13 mouse cellular contexts compared by ENCODE assay signal in genomic region chr11:49086858-49087361, GRCm38 (mm10). TPM values are rescaled to one million over a fixed set of nuclear protein-coding genes. Genes with fewer than 3 reads are reported as not detected.
A peak's percentile ranks its signal among the peaks of the same experiment; 100 is the strongest.
DNase-seq lines count a peak whose midpoint lies in the region; ATAC-seq and TF ChIP-seq lines count a peak whose summit lies in the region.
"Had no signal": no experiment of that assay in that cellular context is flagged by ENCODE, and none has a peak within 500 bp of the region (broad histone marks: within the 10 kb centered on the region; RNA-seq: fewer than 3 reads in every experiment).

No protein-coding gene starts in this region.

- no peak for TF ChIP-seq CTCF in hindbrain, postnatal 0 days (IDR thresholded peaks at IDR 0.05; ENCODE audit: low read depth)

- H3K27me3 ChIP-seq in lung, embryonic 16.5 days (ENCODE audit: control insufficient read depth, insufficient read depth, low read depth, low read length), result no peaks in the 10 kb centered on the region
- no peaks in the 10 kb centered on the region for H3K27me3 ChIP-seq in intestine, embryonic 16.5 days (replicated peaks; ENCODE audit: control insufficient read depth, insufficient read depth, low read length)
- no peaks in the 10 kb centered on the region for H3K27me3 ChIP-seq in splenic B cell, adult 2 months (ENCODE audit: control insufficient read depth, insufficient read depth, low read length, poor library complexity, severe bottlenecking)
- H3K27me3 ChIP-seq in hindbrain, postnatal 0 days (ENCODE audit: insufficient read depth, low read length), result no peaks in the 10 kb centered on the region
- H3K27me3 ChIP-seq: forebrain, embryonic 13.5 days had no signal

- no peak overlapping the region for H3K9ac ChIP-seq in lung, embryonic 16.5 days (ENCODE audit: low read length)
- H3K9ac ChIP-seq in intestine, embryonic 16.5 days (ENCODE audit: low read depth, low read length), result no peak overlapping the region
- no peak overlapping the region for H3K9ac ChIP-seq in hindbrain, postnatal 0 days (replicated peaks; ENCODE audit: low read length)
- H3K9ac ChIP-seq: forebrain, embryonic 13.5 days; hindbrain, embryonic 14.5 days had no signal

- WGBS in lung, embryonic 16.5 days, result 74% methylated on average over 6 of the region's 6 CpGs
- WGBS in intestine, embryonic 16.5 days, result 68% methylated on average over 6 of the region's 6 CpGs
- WGBS in hindbrain, postnatal 0 days, result 85% methylated on average over 6 of the region's 6 CpGs

- peak overlapping the region; percentile 2; the same call in 1 of the 2 replicates for H3K4me2 ChIP-seq in lung, embryonic 16.5 days (ENCODE audit: low read depth, low read length)
- peak overlapping the region; percentile 21; the same call in 1 of the 2 replicates for H3K4me2 ChIP-seq in intestine, embryonic 16.5 days (ENCODE audit: low read depth, low read length)
- no peak overlapping the region for H3K4me2 ChIP-seq in hindbrain, postnatal 0 days (ENCODE audit: low read depth, low read length)
- H3K4me2 ChIP-seq: forebrain, embryonic 13.5 days; hindbrain, embryonic 14.5 days had no signal

- H3K4me3 ChIP-seq in lung, embryonic 16.5 days (ENCODE audit: low read length), result no peak overlapping the region
- no peak overlapping the region for H3K4me3 ChIP-seq in intestine, embryonic 16.5 days (ENCODE audit: low read length)
- H3K4me3 ChIP-seq in hindbrain, postnatal 0 days (ENCODE audit: low read length), result no peak overlapping the region
- H3K4me3 ChIP-seq: forebrain, embryonic 13.5 days had no signal

- DNase-seq in lung, postnatal 4 days, result no peak
- DNase-seq in splenic B cell, adult 2 months (ENCODE audit: low read depth, low spot score), result peak; percentile 27
- no peak for DNase-seq in hindbrain, postnatal 0 days (ENCODE audit: low spot score)
- DNase-seq in urinary bladder, postnatal 25 days (ENCODE audit: low spot score), result no peak
- DNase-seq in gastrocnemius, postnatal 4 days (ENCODE audit: low spot score in 2 of 2), result no peak
- DNase-seq: cerebellum, adult 11 months had no signal

- H3K4me1 ChIP-seq in lung, embryonic 16.5 days (replicated peaks; ENCODE audit: control insufficient read depth, insufficient read depth, low read length), result peaks cover 9% of the 10 kb centered on the region
- H3K4me1 ChIP-seq in intestine, embryonic 16.5 days (ENCODE audit: control insufficient read depth, insufficient read depth, low read length), result peaks cover 16% of the 10 kb centered on the region
- H3K4me1 ChIP-seq in hindbrain, postnatal 0 days (ENCODE audit: insufficient read depth, low read length), result no peaks in the 10 kb centered on the region

- no peak for ATAC-seq in lung, embryonic 16.5 days (ENCODE audit: low read depth)
- peak; percentile 26 for ATAC-seq in activated CD4-positive, CD25-positive, alpha-beta regulatory T cell, adult 4 months
- ATAC-seq in intestine, embryonic 16.5 days, result no peak
- no peak for ATAC-seq in hindbrain, postnatal 0 days
- ATAC-seq: forebrain, embryonic 13.5 days had no signal

- no peaks in the 10 kb centered on the region for H3K36me3 ChIP-seq in lung, embryonic 16.5 days (ENCODE audit: control insufficient read depth, insufficient read depth, low read length)
- H3K36me3 ChIP-seq in intestine, embryonic 16.5 days (ENCODE audit: control insufficient read depth, insufficient read depth, low read length), result no peaks in the 10 kb centered on the region
- H3K36me3 ChIP-seq in splenic B cell, adult 2 months (ENCODE audit: control insufficient read depth, insufficient read depth, low read length, poor library complexity, severe bottlenecking), result peaks cover 2% of the 10 kb centered on the region; the same call in 1 of the 2 replicates
- no peaks in the 10 kb centered on the region for H3K36me3 ChIP-seq in hindbrain, postnatal 0 days (ENCODE audit: insufficient read depth, low read length)

- no peaks in the 10 kb centered on the region for H3K9me3 ChIP-seq in lung, embryonic 16.5 days (ENCODE audit: control insufficient read depth, low read length)
- no peaks in the 10 kb centered on the region for H3K9me3 ChIP-seq in intestine, embryonic 16.5 days (ENCODE audit: control insufficient read depth, low read length)
- H3K9me3 ChIP-seq in hindbrain, postnatal 0 days (ENCODE audit: low read length), result no peaks in the 10 kb centered on the region
- H3K9me3 ChIP-seq: forebrain, embryonic 13.5 days had no signal

- H3K27ac ChIP-seq in lung, embryonic 16.5 days (ENCODE audit: low read length), result no peak overlapping the region; the same call in 1 of the 2 replicates
- H3K27ac ChIP-seq in intestine, embryonic 16.5 days (ENCODE audit: low read length), result no peak overlapping the region
- H3K27ac ChIP-seq in hindbrain, postnatal 0 days, result no peak overlapping the region
- H3K27ac ChIP-seq: forebrain, embryonic 13.5 days; hindbrain, embryonic 14.5 days had no signal

RNA-seq across cellular contexts. Expression of gene Ifi47, which starts 10.5 kb away (rescaled TPM):
- polyA plus RNA-seq in lung, embryonic 16.5 days (2015; fragmentation: Nextera tagmentation; extraction: Ambion mirVana), result 2.5 and 3.6 TPM in 2 replicates
- 100 to 1,000 TPM; 399 to 513 TPM for polyA plus RNA-seq in activated CD4-positive, CD25-positive, alpha-beta regulatory T cell, adult 4 months (2017; shearing (Covaris generic))
- polyA plus RNA-seq in intestine, embryonic 16.5 days (2015; fragmentation: Nextera tagmentation; extraction: Ambion mirVana), result 3.2 and 3.6 TPM in 2 replicates
- 0.68 TPM in 1 of 2 replicates, not detected in the other for total RNA-seq in hindbrain, postnatal 0 days (2014; rRNA removed)
- polyA plus RNA-seq in hindbrain, postnatal 0 days (2015; fragmentation: Nextera tagmentation; extraction: Ambion mirVana), result 1.2 and 1.6 TPM in 2 replicates
- total RNA-seq in gastrocnemius, postnatal 4 days (2021), result 1 to 10 TPM; 1.6 to 2.1 TPM

RNA-seq across cellular contexts. Expression of gene Tgtp2, which starts 22.9 kb away (rescaled TPM):
- polyA plus RNA-seq in lung, embryonic 16.5 days (2015; fragmentation: Nextera tagmentation; extraction: Ambion mirVana), result 0.69 and 2.4 TPM in 2 replicates
- 100 to 1,000 TPM; 351 to 409 TPM for polyA plus RNA-seq in activated CD4-positive, CD25-positive, alpha-beta regulatory T cell, adult 4 months (2017; shearing (Covaris generic))
- 0.86 and 1.0 TPM in 2 replicates for polyA plus RNA-seq in intestine, embryonic 16.5 days (2015; fragmentation: Nextera tagmentation; extraction: Ambion mirVana)
- total RNA-seq in hindbrain, postnatal 0 days (2014; rRNA removed), result not detected in 2 replicates
- 0.20 and 0.52 TPM in 2 replicates for polyA plus RNA-seq in hindbrain, postnatal 0 days (2015; fragmentation: Nextera tagmentation; extraction: Ambion mirVana)
- total RNA-seq in gastrocnemius, postnatal 4 days (2021), result not detected
- polyA plus RNA-seq: forebrain, embryonic 13.5 days; hindbrain, embryonic 14.5 days had no signal

RNA-seq across cellular contexts. Expression of gene Olfr1396, which starts 27.8 kb away (rescaled TPM):
- 0.15 TPM in 1 of 2 replicates, not detected in the other for polyA plus RNA-seq in lung, embryonic 16.5 days (2015; fragmentation: Nextera tagmentation; extraction: Ambion mirVana)
- polyA plus RNA-seq in activated CD4-positive, CD25-positive, alpha-beta regulatory T cell, adult 4 months (2017; shearing (Covaris generic)), result under 1 TPM; 0.15 to 0.37 TPM
- not detected in 2 replicates for polyA plus RNA-seq in intestine, embryonic 16.5 days (2015; fragmentation: Nextera tagmentation; extraction: Ambion mirVana)
- total RNA-seq in hindbrain, postnatal 0 days (2014; rRNA removed), result not detected in 2 replicates
- polyA plus RNA-seq in hindbrain, postnatal 0 days (2015; fragmentation: Nextera tagmentation; extraction: Ambion mirVana), result not detected in 2 replicates
- under 1 TPM in 1 of 2 experiments, not detected in 1; 0.27 TPM for total RNA-seq in gastrocnemius, postnatal 4 days (2021)
- total RNA-seq: left cerebral cortex, adult 8-10 months had no signal
- polyA plus RNA-seq: forebrain, embryonic 13.5 days; hindbrain, embryonic 14.5 days; stomach, embryonic 14.5 days had no signal

RNA-seq across cellular contexts. Expression of gene 9930111J21Rik2, which starts 35.9 kb away (rescaled TPM):
- polyA plus RNA-seq in lung, embryonic 16.5 days (2015; fragmentation: Nextera tagmentation; extraction: Ambion mirVana), result 0.78 TPM in 2 replicates
- polyA plus RNA-seq in activated CD4-positive, CD25-positive, alpha-beta regulatory T cell, adult 4 months (2017; shearing (Covaris generic)), result 100 to 1,000 TPM; 114 to 149 TPM
- 0.65 and 0.87 TPM in 2 replicates for polyA plus RNA-seq in intestine, embryonic 16.5 days (2015; fragmentation: Nextera tagmentation; extraction: Ambion mirVana)
- total RNA-seq in hindbrain, postnatal 0 days (2014; rRNA removed), result 0.78 and 1.7 TPM in 2 replicates
- polyA plus RNA-seq in hindbrain, postnatal 0 days (2015; fragmentation: Nextera tagmentation; extraction: Ambion mirVana), result 0.16 and 0.49 TPM in 2 replicates
- total RNA-seq in gastrocnemius, postnatal 4 days (2021), result 1 to 10 TPM; 1.7 to 1.9 TPM

RNA-seq across cellular contexts. Expression of gene Olfr1395, which starts 55.2 kb away (rescaled TPM):
- not detected in 2 replicates for polyA plus RNA-seq in lung, embryonic 16.5 days (2015; fragmentation: Nextera tagmentation; extraction: Ambion mirVana)
- polyA plus RNA-seq in activated CD4-positive, CD25-positive, alpha-beta regulatory T cell, adult 4 months (2017; shearing (Covaris generic)), result under 1 TPM in 1 of 2 experiments, not detected in 1; 0.12 TPM
- polyA plus RNA-seq in intestine, embryonic 16.5 days (2015; fragmentation: Nextera tagmentation; extraction: Ambion mirVana), result not detected in 2 replicates
- not detected in 2 replicates for total RNA-seq in hindbrain, postnatal 0 days (2014; rRNA removed)
- not detected in 2 replicates for polyA plus RNA-seq in hindbrain, postnatal 0 days (2015; fragmentation: Nextera tagmentation; extraction: Ambion mirVana)
- total RNA-seq in gastrocnemius, postnatal 4 days (2021), result not detected
- total RNA-seq: left cerebral cortex, adult 8-10 months had no signal
- polyA plus RNA-seq: forebrain, embryonic 13.5 days; hindbrain, embryonic 14.5 days; stomach, embryonic 14.5 days had no signal

Comparison
In these comparisons a context has a peak if more than half of its experiments do, and no peak if none do; other contexts are left out.
1. RNA of gene Ifi47, which starts 10.5 kb away (polyA plus RNA-seq): 399 to 513 TPM in activated CD4-positive, CD25-positive, alpha-beta regulatory T cell, adult 4 months; 3.2 to 3.6 TPM in intestine, embryonic 16.5 days, 2.5 to 3.6 TPM in lung, embryonic 16.5 days and 1.2 to 1.6 TPM in hindbrain, postnatal 0 days; every median in the first group is over 10 times any median in the second.
2. RNA of gene Tgtp2, which starts 22.9 kb away (polyA plus RNA-seq): 351 to 409 TPM in activated CD4-positive, CD25-positive, alpha-beta regulatory T cell, adult 4 months; 0.86 to 1.0 TPM in intestine, embryonic 16.5 days, 0.69 to 2.4 TPM in lung, embryonic 16.5 days and 0.20 to 0.52 TPM in hindbrain, postnatal 0 days; every median in the first group is over 100 times any median in the second.